In genomic region chr13:106352614-106353409, GRCm38 (mm10) we compare ENCODE assay signal across 24 mouse cellular contexts.
A peak's percentile ranks its signal among the peaks of the same experiment; 100 is the strongest.
DNase-seq lines count a peak whose midpoint lies in the region; ATAC-seq and TF ChIP-seq lines count a peak whose summit lies in the region.
"Had no signal": no experiment of that assay in that cellular context is flagged by ENCODE, and none has a peak within 500 bp of the region (broad histone marks: within the 10 kb centered on the region; RNA-seq: fewer than 3 reads in every experiment).

No protein-coding gene starts in this region.

- H3K4me2 ChIP-seq in midbrain, embryonic 13.5 days (replicated peaks): no peak overlapping the region
- no peak overlapping the region for H3K4me2 ChIP-seq in midbrain, embryonic 11.5 days
- no peak overlapping the region for H3K4me2 ChIP-seq in hindbrain, embryonic 16.5 days (ENCODE audit: low read length)
- no peak overlapping the region for H3K4me2 ChIP-seq in midbrain, postnatal 0 days (ENCODE audit: low read depth, low read length, poor library complexity, severe bottlenecking)
- no peak overlapping the region for H3K4me2 ChIP-seq in stomach, postnatal 0 days (replicated peaks; ENCODE audit: low read depth)
- H3K4me2 ChIP-seq: limb, embryonic 15.5 days; liver, embryonic 13.5 days had no signal

- TF ChIP-seq CTCF in midbrain, postnatal 0 days (IDR thresholded peaks at IDR 0.05): no peak
- TF ChIP-seq CTCF in stomach, postnatal 0 days (IDR thresholded peaks at IDR 0.05; ENCODE audit: low read depth): no peak

- no peak overlapping the region for H3K4me3 ChIP-seq in midbrain, embryonic 13.5 days (replicated peaks)
- no peak overlapping the region for H3K4me3 ChIP-seq in midbrain, embryonic 11.5 days (ENCODE audit: low read depth, low read length)
- no peak overlapping the region for H3K4me3 ChIP-seq in hindbrain, embryonic 16.5 days (ENCODE audit: low read length)
- no peak overlapping the region for H3K4me3 ChIP-seq in midbrain, postnatal 0 days (ENCODE audit: low read depth, low read length)
- no peak overlapping the region for H3K4me3 ChIP-seq in stomach, postnatal 0 days (ENCODE audit: low read depth, low read length)
- H3K4me3 ChIP-seq: limb, embryonic 10.5 days; limb, embryonic 15.5 days; liver, embryonic 13.5 days; megakaryocyte, embryonic 14.5 days had no signal

- no peak overlapping the region for H3K9ac ChIP-seq in midbrain, embryonic 13.5 days (replicated peaks)
- H3K9ac ChIP-seq in midbrain, embryonic 11.5 days (ENCODE audit: low read length): no peak overlapping the region
- H3K9ac ChIP-seq in hindbrain, embryonic 16.5 days (ENCODE audit: low read depth, low read length): no peak overlapping the region
- no peak overlapping the region for H3K9ac ChIP-seq in midbrain, postnatal 0 days (replicated peaks; ENCODE audit: low read length, poor library complexity, severe bottlenecking)
- H3K9ac ChIP-seq in stomach, postnatal 0 days (ENCODE audit: low read length): no peak overlapping the region
- H3K9ac ChIP-seq: limb, embryonic 15.5 days; liver, embryonic 13.5 days had no signal

- 79% methylated on average over 4 of the region's 4 CpGs for WGBS in midbrain, embryonic 13.5 days
- 87% methylated on average over 4 of the region's 4 CpGs for WGBS in midbrain, embryonic 11.5 days
- 63% methylated on average over 4 of the region's 4 CpGs for WGBS in hindbrain, embryonic 16.5 days
- WGBS in midbrain, postnatal 0 days: 59% methylated on average over 4 of the region's 4 CpGs
- 73% methylated on average over 4 of the region's 4 CpGs for WGBS in stomach, postnatal 0 days

- no peaks in the 10 kb centered on the region for H3K4me1 ChIP-seq in midbrain, embryonic 13.5 days (replicated peaks)
- H3K4me1 ChIP-seq in midbrain, embryonic 11.5 days (ENCODE audit: control insufficient read depth, insufficient read depth, low read length): no peaks in the 10 kb centered on the region
- H3K4me1 ChIP-seq in hindbrain, embryonic 16.5 days (ENCODE audit: control insufficient read depth, insufficient read depth, low read depth, low read length): no peaks in the 10 kb centered on the region
- no peaks in the 10 kb centered on the region for H3K4me1 ChIP-seq in midbrain, postnatal 0 days (ENCODE audit: insufficient read depth, low read length)
- H3K4me1 ChIP-seq in stomach, postnatal 0 days (replicated peaks; ENCODE audit: control insufficient read depth, insufficient read depth): no peaks in the 10 kb centered on the region
- H3K4me1 ChIP-seq: limb, embryonic 10.5 days; limb, embryonic 15.5 days; liver, embryonic 13.5 days; megakaryocyte, embryonic 14.5 days had no signal

- ATAC-seq in midbrain, embryonic 13.5 days: peak; percentile 65
- ATAC-seq in midbrain, embryonic 11.5 days (ENCODE audit: low FRiP score): no peak
- ATAC-seq in hindbrain, embryonic 16.5 days: peak; percentile 65
- 0 out of 2 replicates have a peak, but pooled peaks have one; percentile 31 for ATAC-seq in midbrain, postnatal 0 days (ENCODE audit: low FRiP score)
- ATAC-seq in stomach, postnatal 0 days (ENCODE audit: low FRiP score, low TSS enrichment): no peak
- ATAC-seq: forebrain, embryonic 16.5 days; intestine, postnatal 0 days; lung, postnatal 0 days; Patski had no signal

- no peak overlapping the region for H3K27ac ChIP-seq in midbrain, embryonic 13.5 days
- H3K27ac ChIP-seq in midbrain, embryonic 11.5 days (ENCODE audit: low read depth, low read length): no peak overlapping the region
- H3K27ac ChIP-seq in hindbrain, embryonic 16.5 days (ENCODE audit: low read depth, low read length): no peak overlapping the region
- no peak overlapping the region for H3K27ac ChIP-seq in midbrain, postnatal 0 days (ENCODE audit: low read depth, low read length)
- no peak overlapping the region for H3K27ac ChIP-seq in stomach, postnatal 0 days (replicated peaks)
- H3K27ac ChIP-seq: limb, embryonic 10.5 days; limb, embryonic 15.5 days; liver, embryonic 13.5 days had no signal

- TF ChIP-seq EP300 in stomach, postnatal 0 days (optimal IDR thresholded peaks at IDR 0.05): no peak

- H3K36me3 ChIP-seq in midbrain, embryonic 13.5 days: no peaks in the 10 kb centered on the region
- H3K36me3 ChIP-seq in midbrain, embryonic 11.5 days (ENCODE audit: control insufficient read depth, insufficient read depth, low read length): no peaks in the 10 kb centered on the region
- H3K36me3 ChIP-seq in hindbrain, embryonic 16.5 days (ENCODE audit: control insufficient read depth, insufficient read depth, low read length): no peaks in the 10 kb centered on the region
- H3K36me3 ChIP-seq in midbrain, postnatal 0 days (ENCODE audit: insufficient read depth, low read length): no peaks in the 10 kb centered on the region
- H3K36me3 ChIP-seq in stomach, postnatal 0 days (ENCODE audit: control insufficient read depth, insufficient read depth, low read length): no peaks in the 10 kb centered on the region
- H3K36me3 ChIP-seq: limb, embryonic 10.5 days; limb, embryonic 15.5 days; liver, embryonic 13.5 days had no signal

- peak; percentile 63 for DNase-seq in heart, adult 11 months
- no peak for DNase-seq in heart, postnatal 4 days
- no peak for DNase-seq in midbrain, embryonic 11.5 days (ENCODE audit: low spot score, missing footprints)
- DNase-seq in midbrain, postnatal 0 days (ENCODE audit: low spot score): peak; percentile 8
- no peak for DNase-seq in stomach, postnatal 0 days (ENCODE audit: low spot score)
- DNase-seq: adrenal gland, postnatal 36 days; cerebellum, adult 2 months; cerebellum, postnatal 14 days; heart, postnatal 14 days; kidney, adult 9 months; kidney, postnatal 14 days; layer of hippocampus, adult 9-11 months; liver, embryonic 13.5 days; lung, adult 18-20 months; lung, postnatal 4 days had no signal

- no peaks in the 10 kb centered on the region for H3K9me3 ChIP-seq in midbrain, embryonic 13.5 days
- H3K9me3 ChIP-seq in midbrain, embryonic 11.5 days (ENCODE audit: control insufficient read depth, low read length): no peaks in the 10 kb centered on the region
- no peaks in the 10 kb centered on the region for H3K9me3 ChIP-seq in hindbrain, embryonic 16.5 days (ENCODE audit: control insufficient read depth, low read length)
- H3K9me3 ChIP-seq in midbrain, postnatal 0 days (ENCODE audit: low read length): no peaks in the 10 kb centered on the region
- no peaks in the 10 kb centered on the region for H3K9me3 ChIP-seq in stomach, postnatal 0 days (ENCODE audit: control insufficient read depth, low read length)
- H3K9me3 ChIP-seq: limb, embryonic 10.5 days; limb, embryonic 15.5 days; liver, embryonic 13.5 days; megakaryocyte, embryonic 14.5 days had no signal

- no peaks in the 10 kb centered on the region for H3K27me3 ChIP-seq in midbrain, embryonic 13.5 days
- H3K27me3 ChIP-seq in midbrain, embryonic 11.5 days (ENCODE audit: control insufficient read depth, insufficient read depth, low read length): no peaks in the 10 kb centered on the region
- H3K27me3 ChIP-seq in hindbrain, embryonic 16.5 days (replicated peaks; ENCODE audit: control insufficient read depth, insufficient read depth, low read length): no peaks in the 10 kb centered on the region
- no peaks in the 10 kb centered on the region for H3K27me3 ChIP-seq in midbrain, postnatal 0 days (ENCODE audit: insufficient read depth, low read length)
- no peaks in the 10 kb centered on the region for H3K27me3 ChIP-seq in stomach, postnatal 0 days (ENCODE audit: control insufficient read depth, insufficient read depth, low read length)
- H3K27me3 ChIP-seq: limb, embryonic 15.5 days; liver, embryonic 13.5 days; megakaryocyte, embryonic 14.5 days; Patski had no signal

Comparison
In these comparisons a context has a peak if more than half of its experiments do, and no peak if none do; other contexts are left out.
1. DNase-seq: peak in heart, adult 11 months (single experiment) and midbrain, postnatal 0 days (single experiment); none in heart, postnatal 4 days (single experiment), midbrain, embryonic 11.5 days (single experiment) and stomach, postnatal 0 days (single experiment).
2. ATAC-seq: peak in midbrain, embryonic 13.5 days (single experiment), hindbrain, embryonic 16.5 days (single experiment) and midbrain, postnatal 0 days (single experiment); none in midbrain, embryonic 11.5 days (single experiment) and stomach, postnatal 0 days (single experiment).